Mouse (Mus musculus) ES-CJ7 (cell line): ENCODE data around the gene Hnrnpa1.

Source experiments
- DNase-seq: peaks from one replicate; pipeline ENCODE4 v3.0.0; 2011; ENCODE audit warnings: low read depth, low spot score

Gene Hnrnpa1

DNA sequence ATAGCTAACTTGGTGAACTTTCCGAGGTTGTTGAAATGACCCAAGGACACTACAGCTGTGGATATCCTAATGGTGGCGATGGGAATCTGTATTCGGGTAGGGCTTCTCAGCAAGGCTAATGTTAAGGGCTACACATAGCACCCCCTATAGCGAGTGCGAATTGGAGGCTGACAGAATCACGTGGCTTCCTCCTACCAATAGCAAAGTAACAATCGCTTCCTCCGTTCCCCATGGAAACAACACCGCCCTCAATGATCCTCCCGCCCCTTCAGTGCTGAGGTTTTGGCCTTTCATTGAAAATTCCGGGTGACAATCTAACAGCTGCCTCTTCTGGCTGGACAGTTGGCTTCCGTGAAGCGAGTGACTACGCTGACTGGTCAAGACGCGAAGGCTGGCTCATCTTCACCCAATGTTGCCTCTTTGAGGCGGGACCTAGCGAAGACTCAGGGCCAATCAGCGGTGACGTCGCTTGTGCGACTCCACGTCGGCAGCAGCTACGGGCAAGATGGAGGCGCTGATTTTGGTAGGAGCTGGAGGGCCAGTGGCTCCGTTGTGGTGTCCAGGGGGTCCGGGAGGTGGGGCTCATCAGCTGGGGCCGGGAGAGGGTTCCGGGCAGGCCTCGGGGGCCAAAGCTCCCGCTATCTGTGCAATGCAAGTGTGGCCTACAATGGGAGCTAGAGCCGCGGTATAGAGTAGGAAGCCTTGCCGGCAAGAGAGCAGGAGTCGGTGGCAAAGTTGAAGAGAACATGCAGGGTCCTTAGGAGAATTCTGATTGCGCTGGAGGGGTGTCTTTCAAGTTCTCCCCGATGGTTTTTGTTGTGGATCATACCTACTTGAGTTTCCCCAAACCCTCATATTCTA lies 32.4 kb downstream of the Hnrnpa1 start, which contains the start of gene Copz1:
Copz1 (plus strand) TSS at position 296 of the 861 bp plus-strand sequence.
- peak; percentile 99 for DNase-seq

DNA sequence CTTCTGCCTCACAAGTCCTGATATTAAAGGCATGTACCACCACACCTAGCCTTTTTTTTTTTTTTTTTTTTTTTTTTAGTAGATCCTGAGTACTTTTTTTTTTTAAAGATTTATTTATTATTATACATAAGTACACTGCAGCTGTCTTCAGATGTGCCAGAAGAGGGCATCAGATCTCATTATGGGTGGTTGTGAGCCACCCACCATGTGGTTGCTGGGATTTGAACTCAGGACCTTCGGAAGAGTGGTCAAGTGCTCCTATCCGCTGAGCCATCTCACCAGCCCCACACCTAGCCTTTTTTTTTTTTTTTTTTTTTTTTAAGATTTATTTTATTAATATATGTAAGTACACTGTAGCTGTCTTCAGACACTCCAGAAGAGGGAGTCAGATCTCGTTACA lies 35.7 kb downstream of the Hnrnpa1 start:
- DNase-seq, result peak; percentile 64

DNA sequence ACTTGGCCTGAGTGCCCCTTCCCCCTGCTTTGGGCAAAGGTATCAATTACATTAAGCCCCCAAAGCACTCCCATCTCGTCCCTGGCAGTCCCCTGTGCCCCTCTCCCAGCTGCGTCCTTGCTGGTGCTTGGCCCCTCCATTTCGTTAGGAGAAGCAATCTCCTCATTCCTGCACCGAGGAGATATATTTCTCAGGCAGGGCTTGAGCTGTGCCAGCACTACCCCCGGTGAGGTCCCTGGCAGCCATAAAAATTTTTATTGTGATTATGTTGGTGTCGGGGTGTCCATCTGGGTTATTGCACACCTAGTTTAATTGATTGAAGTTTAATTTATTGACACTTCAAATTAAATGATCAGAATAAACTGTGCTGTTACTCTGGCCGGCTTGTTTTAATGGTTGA lies 37.7 kb downstream of the Hnrnpa1 start:
- DNase-seq, result no peak

DNA sequence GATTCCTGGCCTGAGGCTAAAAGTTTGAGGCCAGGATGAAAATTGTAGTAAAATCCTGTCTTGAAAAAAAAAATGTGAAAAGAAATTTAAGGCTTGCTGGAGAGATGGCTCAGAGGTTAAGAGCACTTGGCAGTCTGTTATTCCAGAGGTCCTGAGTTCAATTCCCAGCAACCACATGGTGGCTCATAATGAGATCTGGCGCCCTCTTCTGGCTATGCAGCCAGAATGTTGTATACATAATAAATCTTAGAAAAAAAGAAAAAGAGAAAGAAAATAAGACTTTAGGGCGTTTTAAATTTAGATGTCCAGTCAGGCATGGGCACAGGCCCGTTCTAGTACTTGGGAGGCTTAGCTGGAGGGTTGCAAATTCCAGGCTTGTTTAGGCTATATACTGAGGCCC lies 39.5 kb downstream of the Hnrnpa1 start:
- DNase-seq, result peak; percentile 58

- peak; percentile 33 for DNase-seq
These were observed 40.7 kb downstream of the Hnrnpa1 start for GRCm38 (mm10) chr15:103280817-103281464.

DNA sequence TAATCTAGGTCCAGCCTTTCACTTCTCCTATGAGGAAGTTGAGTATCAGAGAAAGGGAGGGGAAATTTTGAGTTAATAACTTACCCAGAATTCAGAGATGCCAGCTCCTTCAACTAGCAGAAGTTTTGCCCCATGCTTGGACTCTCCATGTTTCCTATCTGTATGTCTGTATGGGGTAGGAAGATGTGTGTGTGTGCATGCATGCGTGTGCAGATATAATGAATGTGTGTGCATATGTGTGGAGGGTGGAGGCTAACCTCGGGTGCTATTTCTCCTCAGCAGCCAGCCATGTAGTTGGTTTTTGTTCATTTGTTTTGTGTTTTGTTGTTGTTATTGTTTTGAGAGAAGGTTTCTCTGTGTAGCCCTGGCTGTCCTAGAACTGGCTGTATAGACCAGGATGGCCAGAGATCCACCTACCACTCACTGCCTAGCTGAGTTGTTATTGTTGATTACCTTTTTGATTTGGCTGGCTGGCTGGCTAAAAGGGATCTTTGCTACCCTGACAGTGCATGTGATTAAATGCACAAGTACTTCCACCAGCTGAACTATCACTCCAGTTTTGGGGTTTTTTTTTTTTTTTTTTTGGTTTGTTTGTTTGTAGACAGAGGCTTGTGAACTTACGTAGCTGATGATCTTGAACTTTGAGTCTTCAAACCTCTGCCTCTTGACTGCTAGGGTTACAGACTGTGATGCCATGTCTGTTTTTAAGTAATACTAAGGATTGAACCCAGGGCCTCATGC lies 41.4 kb downstream of the Hnrnpa1 start:
- DNase-seq, result no peak

- peak; percentile 69 for DNase-seq
These were observed 43.8 kb downstream of the Hnrnpa1 start for GRCm38 (mm10) chr15:103284066-103284465.

DNA sequence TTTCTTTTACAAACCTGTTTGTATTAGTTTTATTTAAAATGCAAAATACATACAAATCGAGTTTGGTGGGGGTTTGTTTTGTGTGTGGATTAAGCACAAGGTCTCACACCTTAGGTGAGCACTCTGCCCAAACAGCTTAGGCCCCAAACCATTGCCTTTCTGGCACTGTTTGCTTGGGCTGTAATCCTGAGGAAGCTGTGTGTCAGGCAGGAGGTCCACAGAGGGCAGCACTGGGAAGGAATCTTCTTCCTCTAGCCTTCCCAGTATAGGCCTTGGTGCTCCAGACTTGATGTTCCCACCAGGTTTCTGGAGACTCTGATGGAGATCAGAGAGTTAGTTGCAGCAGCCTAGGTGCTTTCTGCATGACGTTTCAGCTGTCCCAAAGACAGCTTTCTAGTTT lies 44.4 kb downstream of the Hnrnpa1 start:
- no peak for DNase-seq

DNA sequence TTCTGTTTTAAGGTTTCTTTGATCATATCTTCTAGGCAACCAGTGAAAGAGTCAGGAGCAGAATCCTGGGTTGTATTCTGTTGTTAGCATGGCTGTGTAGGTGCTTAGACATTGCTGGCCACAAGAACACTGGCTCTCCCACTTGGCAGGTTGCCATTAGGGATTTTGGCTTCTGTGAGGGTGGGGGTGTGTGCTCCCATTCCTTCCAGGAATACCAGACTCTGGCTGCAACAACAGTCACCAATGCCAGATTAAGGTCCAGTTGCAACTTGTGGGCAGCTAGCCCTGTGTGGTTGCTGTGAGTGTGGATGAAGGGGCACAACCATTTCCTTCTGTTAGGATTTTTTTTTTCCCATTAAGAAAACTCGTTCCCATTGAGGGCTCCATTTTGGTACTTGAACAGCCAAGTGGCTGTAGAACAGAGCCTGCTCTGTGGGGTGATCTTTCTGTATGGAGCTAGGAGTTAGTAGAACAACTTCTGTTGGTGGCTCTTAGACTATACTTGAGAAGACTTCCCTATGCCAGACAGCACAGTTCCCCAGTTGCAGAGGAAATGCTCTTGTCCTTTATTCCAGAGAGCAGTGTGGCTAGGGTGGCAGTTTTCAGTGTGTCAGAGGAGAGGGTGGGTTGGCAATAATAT lies 45.7 kb downstream of the Hnrnpa1 start:
- no peak for DNase-seq

DNA sequence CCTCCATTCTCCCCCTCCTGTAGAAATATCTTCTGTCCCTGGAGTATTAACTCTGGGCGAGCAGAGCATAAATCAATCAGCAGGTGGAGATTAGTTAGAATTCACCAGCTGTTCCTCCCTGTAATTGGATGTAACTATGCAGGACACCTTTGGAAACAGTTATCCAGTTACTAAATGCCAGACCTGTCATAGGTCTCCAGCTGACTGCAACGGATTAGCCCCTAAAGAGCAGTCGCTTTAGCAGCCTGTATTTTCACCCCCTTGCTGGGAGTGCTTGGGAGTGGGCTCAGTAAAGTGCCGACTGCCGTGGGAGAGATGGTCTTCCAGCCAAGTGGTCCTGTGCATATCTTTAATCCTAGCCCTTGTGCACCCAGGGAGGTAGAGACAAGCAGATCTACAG lies 49.4 kb downstream of the Hnrnpa1 start:
- DNase-seq, result no peak

DNA sequence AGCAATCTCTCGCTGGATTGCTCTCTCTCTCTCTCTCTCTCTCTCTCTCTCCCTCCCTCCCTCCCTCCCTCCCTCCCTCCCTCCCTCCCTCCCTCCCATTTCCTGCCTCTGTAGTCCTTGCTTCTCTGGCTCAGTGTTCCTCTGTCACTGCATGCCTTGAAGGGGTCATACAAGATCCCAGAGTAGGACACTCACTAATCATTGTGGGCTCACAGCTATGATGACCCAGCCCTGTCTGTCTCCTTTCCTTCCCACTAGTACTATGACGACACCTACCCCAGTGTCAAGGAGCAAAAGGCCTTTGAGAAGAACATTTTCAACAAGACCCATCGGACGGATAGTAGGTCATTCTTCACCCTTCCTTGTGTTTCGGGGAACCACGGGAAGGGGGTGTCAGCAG lies 50.2 kb downstream of the Hnrnpa1 start:
- no peak for DNase-seq

DNA sequence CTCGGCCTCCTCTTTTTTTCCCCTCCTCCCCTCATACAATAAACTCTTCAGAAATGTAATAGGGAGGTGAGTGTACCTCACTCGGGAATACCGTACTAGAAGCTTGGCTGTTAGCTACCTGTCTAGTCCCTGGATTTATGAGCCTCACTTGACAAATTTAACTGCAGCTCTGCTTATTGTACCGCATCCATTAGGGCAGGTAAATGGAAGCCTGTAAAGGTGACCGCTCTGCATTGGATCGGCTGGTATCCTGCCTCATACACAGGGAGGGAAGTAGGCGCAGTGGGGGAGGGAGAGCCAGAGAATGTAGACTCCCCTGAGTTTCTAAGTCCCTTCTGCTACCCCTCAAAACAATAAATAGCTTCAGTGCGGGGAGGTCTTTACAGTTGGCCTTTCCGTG lies 50.6 kb downstream of the Hnrnpa1 start:
- DNase-seq, result no peak

DNA sequence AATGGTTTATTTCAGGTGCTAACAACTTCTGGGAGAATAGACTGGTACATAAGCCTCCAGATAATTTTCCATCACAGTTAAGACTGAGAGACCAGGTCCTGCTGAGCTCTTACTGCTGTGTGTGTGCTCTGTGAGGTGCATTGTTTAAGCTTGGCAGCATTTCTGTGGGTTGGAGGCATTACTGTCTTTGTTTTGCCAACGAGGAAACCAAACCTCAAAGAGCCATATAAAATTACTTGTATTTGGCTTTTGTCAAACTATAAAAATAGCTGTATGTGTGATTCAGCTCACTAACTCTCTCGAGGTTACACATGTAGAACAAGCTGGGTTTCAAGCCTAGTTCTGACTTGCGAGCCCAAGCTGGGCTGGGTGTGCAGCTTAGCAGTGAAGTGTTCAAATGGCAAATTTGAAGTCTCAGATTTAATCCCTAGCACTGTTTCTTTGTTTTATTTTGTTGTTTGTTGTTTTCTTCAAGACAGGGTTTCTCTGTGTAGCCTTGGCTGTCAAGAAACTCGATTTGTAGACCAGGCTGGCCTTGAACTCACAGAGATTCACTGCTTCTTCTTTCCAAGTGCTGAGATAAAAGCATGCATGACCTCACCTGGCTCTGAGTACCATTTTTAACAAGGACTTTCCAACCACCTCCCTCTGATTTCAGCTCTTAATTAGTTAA lies 52.6 kb downstream of the Hnrnpa1 start:
- no peak for DNase-seq

GRCm38 (mm10) chr15:103293375-103293774 lies 53.1 kb downstream of the Hnrnpa1 start:
- peak; percentile 48 for DNase-seq

GRCm38 (mm10) chr15:103294649-103295048 lies 54.4 kb downstream of the Hnrnpa1 start:
- DNase-seq, result no peak

- peak; percentile 61 for DNase-seq
These were observed 55.6 kb downstream of the Hnrnpa1 start for GRCm38 (mm10) chr15:103295851-103296250.
